Mouse (Mus musculus): ENCODE data around the gene Rfc2.

DNA sequence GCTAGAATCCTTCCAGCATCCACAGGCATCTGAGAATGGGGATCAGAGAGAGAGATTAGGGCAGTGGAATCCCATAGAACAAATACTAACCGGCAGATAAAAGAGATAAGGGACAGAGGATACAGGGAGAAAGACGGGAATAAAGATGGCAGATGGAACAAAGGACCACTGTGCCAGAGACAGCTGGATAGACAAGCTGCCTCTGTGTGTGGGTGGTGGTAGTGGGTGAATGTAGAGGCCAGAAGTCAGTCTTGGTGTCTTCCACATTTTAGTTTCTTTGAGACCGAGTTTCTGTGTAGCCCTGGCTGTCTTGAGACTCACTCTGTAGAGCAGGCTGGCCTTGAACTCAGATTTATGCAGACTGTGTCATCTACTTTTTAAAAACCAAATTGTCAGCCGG, 34.6 kb downstream of the Rfc2 start:
- no peak for TF ChIP-seq CTCF (conservative IDR thresholded peaks at IDR 0.05; ENCODE audit: low read length)
- no peak for TF ChIP-seq NANOG (IDR thresholded peaks at IDR 0.05; ENCODE audit: borderline replicate concordance, low read length)
- no peak for TF ChIP-seq POU5F1 (IDR thresholded peaks at IDR 0.05; ENCODE audit: borderline replicate concordance, low read length)

All from E14TG2a.4 (cell line).